Mouse (Mus musculus) kidney, adult 2 months (tissue): ENCODE data around the gene Mafg.

Source experiments
- CTCF ChIP-seq: fragments of 200-500 bp; conservative IDR thresholded peaks from 2 replicates; pipeline ENCODE4 v1.5.1; 2011; ENCODE audit warnings: low read depth, mild to moderate bottlenecking, control low read depth, low read length, moderate library complexity, mixed read lengths; ENCODE audit not compliant: insufficient read depth, insufficient read length
- POLR2A ChIP-seq: fragments of 200-500 bp; IDR thresholded peaks from one replicate; pipeline ENCODE4 v1.6.1; 2011; ENCODE audit warnings: low read depth, low read length, control low read depth

- no peak for TF ChIP-seq CTCF
- TF ChIP-seq POLR2A = no peak
These were observed 16.6 kb downstream of the Mafg start for GRCm38 (mm10) chr11:120616617-120617294.
